13 mouse cellular contexts compared by ENCODE assay signal in the genomic region with DNA sequence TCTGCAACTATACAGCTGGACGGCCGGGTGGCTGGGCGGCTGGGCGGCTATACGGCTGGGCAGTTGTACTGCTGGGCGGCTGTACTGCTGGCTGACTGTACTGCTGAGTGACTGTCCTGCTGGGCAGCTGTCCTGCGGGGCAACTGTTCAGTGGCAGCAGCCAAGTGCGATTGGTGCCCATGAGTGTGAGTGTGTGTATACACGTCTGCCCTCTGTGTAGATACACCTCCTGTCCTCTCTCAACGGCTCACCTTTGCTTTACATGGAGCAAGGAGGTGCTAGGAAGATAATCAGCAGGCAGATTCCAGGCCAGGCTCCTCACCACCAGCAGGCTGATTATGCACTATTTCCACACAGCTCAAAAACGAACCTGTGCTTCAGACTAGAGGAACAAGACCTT.
DNase-seq lines count a peak whose midpoint lies in the region; ATAC-seq lines count a peak whose summit lies in the region.
"Had no signal": no experiment of that assay in that cellular context is flagged by ENCODE, and none has a peak within 500 bp of the region (broad histone marks: within the 10 kb centered on the region; RNA-seq: fewer than 3 reads in every experiment).

No protein-coding gene starts in this region.

- peaks cover 22% of the 10 kb centered on the region for H3K4me1 ChIP-seq in forebrain, embryonic 12.5 days
- H3K4me1 ChIP-seq in forebrain, embryonic 14.5 days (ENCODE audit: control insufficient read depth, insufficient read depth, low read length) = peaks cover 4% of the 10 kb centered on the region; the same call in 1 of the 2 replicates
- H3K4me1 ChIP-seq in neural tube, embryonic 12.5 days = peaks cover 14% of the 10 kb centered on the region
- peaks cover 2% of the 10 kb centered on the region for H3K4me1 ChIP-seq in hindbrain, embryonic 16.5 days (ENCODE audit: control insufficient read depth, insufficient read depth, low read depth, low read length)
- H3K4me1 ChIP-seq: liver, embryonic 15.5 days had no signal

- H3K4me2 ChIP-seq in forebrain, embryonic 12.5 days = no peak overlapping the region
- H3K4me2 ChIP-seq in forebrain, embryonic 14.5 days (ENCODE audit: low read length) = no peak overlapping the region
- H3K4me2 ChIP-seq in neural tube, embryonic 12.5 days (replicated peaks) = no peak overlapping the region
- no peak overlapping the region for H3K4me2 ChIP-seq in hindbrain, embryonic 16.5 days (ENCODE audit: low read length)
- H3K4me2 ChIP-seq: liver, embryonic 15.5 days had no signal

- no peak overlapping the region for H3K9ac ChIP-seq in forebrain, embryonic 12.5 days
- no peak overlapping the region for H3K9ac ChIP-seq in forebrain, embryonic 14.5 days (ENCODE audit: low read length)
- H3K9ac ChIP-seq in neural tube, embryonic 12.5 days = no peak overlapping the region
- no peak overlapping the region for H3K9ac ChIP-seq in hindbrain, embryonic 16.5 days (ENCODE audit: low read depth, low read length)
- H3K9ac ChIP-seq: liver, embryonic 15.5 days had no signal

- 76% methylated on average over 11 of the region's 11 CpGs for WGBS in forebrain, embryonic 12.5 days
- 84% methylated on average over 11 of the region's 11 CpGs for WGBS in forebrain, embryonic 14.5 days
- WGBS in neural tube, embryonic 12.5 days = 80% methylated on average over 11 of the region's 11 CpGs
- WGBS in hindbrain, embryonic 16.5 days = 70% methylated on average over 11 of the region's 11 CpGs

- H3K36me3 ChIP-seq in forebrain, embryonic 12.5 days (replicated peaks) = no peaks in the 10 kb centered on the region
- H3K36me3 ChIP-seq in forebrain, embryonic 14.5 days (ENCODE audit: control insufficient read depth, insufficient read depth, low read length) = no peaks in the 10 kb centered on the region
- no peaks in the 10 kb centered on the region for H3K36me3 ChIP-seq in neural tube, embryonic 12.5 days
- H3K36me3 ChIP-seq in hindbrain, embryonic 16.5 days (ENCODE audit: control insufficient read depth, insufficient read depth, low read length) = no peaks in the 10 kb centered on the region
- H3K36me3 ChIP-seq: liver, embryonic 15.5 days had no signal

- peak overlapping the region; percentile 62 for H3K27ac ChIP-seq in forebrain, embryonic 12.5 days
- H3K27ac ChIP-seq in forebrain, embryonic 14.5 days (ENCODE audit: low read depth, low read length) = no peak overlapping the region
- H3K27ac ChIP-seq in neural tube, embryonic 12.5 days = 0 out of 2 replicates have a peak overlapping the region, but pooled peaks have one; percentile 15
- H3K27ac ChIP-seq in hindbrain, embryonic 16.5 days (ENCODE audit: low read depth, low read length) = peak overlapping the region; percentile 11; the same call in 1 of the 2 replicates
- H3K27ac ChIP-seq: gastrocnemius, adult 2 months; liver, embryonic 15.5 days had no signal

- no peak for ATAC-seq in forebrain, embryonic 12.5 days (ENCODE audit: low FRiP score)
- no peak for ATAC-seq in forebrain, embryonic 14.5 days
- no peak for ATAC-seq in neural tube, embryonic 12.5 days (ENCODE audit: low FRiP score, low read depth)
- ATAC-seq in hindbrain, embryonic 16.5 days = peak; percentile 48; the same call in 1 of the 2 replicates

- H3K27me3 ChIP-seq in forebrain, embryonic 12.5 days = no peaks in the 10 kb centered on the region; the same call in 1 of the 2 replicates
- H3K27me3 ChIP-seq in forebrain, embryonic 14.5 days (replicated peaks; ENCODE audit: control insufficient read depth, insufficient read depth, low read length) = no peaks in the 10 kb centered on the region
- H3K27me3 ChIP-seq in neural tube, embryonic 12.5 days (replicated peaks) = no peaks in the 10 kb centered on the region
- no peaks in the 10 kb centered on the region for H3K27me3 ChIP-seq in hindbrain, embryonic 16.5 days (replicated peaks; ENCODE audit: control insufficient read depth, insufficient read depth, low read length)
- H3K27me3 ChIP-seq: liver, embryonic 15.5 days had no signal

- H3K9me3 ChIP-seq in forebrain, embryonic 12.5 days = no peaks in the 10 kb centered on the region
- no peaks in the 10 kb centered on the region for H3K9me3 ChIP-seq in forebrain, embryonic 14.5 days (replicated peaks; ENCODE audit: control insufficient read depth, low read length)
- H3K9me3 ChIP-seq in neural tube, embryonic 12.5 days = no peaks in the 10 kb centered on the region
- no peaks in the 10 kb centered on the region for H3K9me3 ChIP-seq in hindbrain, embryonic 16.5 days (ENCODE audit: control insufficient read depth, low read length)
- H3K9me3 ChIP-seq: liver, embryonic 15.5 days had no signal

- no peak for DNase-seq in forebrain, embryonic 14.5 days (ENCODE audit: low spot score)
- DNase-seq in neural tube, embryonic 10.5 days (ENCODE audit: extremely low spot score, low spot score) = no peak
- DNase-seq in spleen, postnatal 14 days (ENCODE audit: low spot score in 2 of 2) = no peak
- DNase-seq in heart, adult 9 months (ENCODE audit: low spot score in 2 of 2) = no peak
- DNase-seq in ovary, postnatal 14 days (ENCODE audit: low spot score) = no peak
- DNase-seq: gastrocnemius, adult 2 months; kidney, adult 11 months; right cerebral cortex, postnatal 25 days had no signal

- H3K4me3 ChIP-seq in forebrain, embryonic 12.5 days (replicated peaks) = no peak overlapping the region
- no peak overlapping the region for H3K4me3 ChIP-seq in forebrain, embryonic 14.5 days (ENCODE audit: low read depth, low read length)
- no peak overlapping the region for H3K4me3 ChIP-seq in neural tube, embryonic 12.5 days
- H3K4me3 ChIP-seq in hindbrain, embryonic 16.5 days (ENCODE audit: low read length) = no peak overlapping the region
- H3K4me3 ChIP-seq: erythroblast, embryonic 14.5 days; gastrocnemius, adult 2 months; liver, embryonic 15.5 days had no signal
